ENCODE assay signal across 10 mouse cellular contexts in genomic region chr10:84967645-84968044, GRCm38 (mm10). TPM values are rescaled to one million over a fixed set of nuclear protein-coding genes. Genes with fewer than 3 reads are reported as not detected.
DNase-seq lines count a peak whose midpoint lies in the region; ATAC-seq and TF ChIP-seq lines count a peak whose summit lies in the region.
"Had no signal": no experiment of that assay in that cellular context is flagged by ENCODE, and none has a peak within 500 bp of the region (broad histone marks: within the 10 kb centered on the region; RNA-seq: fewer than 3 reads in every experiment).

No protein-coding gene starts in this region.

- H3K9me3 ChIP-seq in lung, embryonic 14.5 days (ENCODE audit: low read depth, low read length), result no peaks in the 10 kb centered on the region
- H3K9me3 ChIP-seq in hindbrain, embryonic 10.5 days, result no peaks in the 10 kb centered on the region
- H3K9me3 ChIP-seq in lung, embryonic 15.5 days, result no peaks in the 10 kb centered on the region
- H3K9me3 ChIP-seq in forebrain, embryonic 16.5 days (ENCODE audit: control insufficient read depth, low read length), result no peaks in the 10 kb centered on the region
- H3K9me3 ChIP-seq: megakaryocyte, embryonic 14.5 days had no signal

- no peak overlapping the region for H3K4me3 ChIP-seq in lung, embryonic 14.5 days (ENCODE audit: low read depth, low read length)
- no peak overlapping the region for H3K4me3 ChIP-seq in lung, adult 2 months (replicated peaks; ENCODE audit: extremely low read depth, low read depth, low read length)
- no peak overlapping the region for H3K4me3 ChIP-seq in hindbrain, embryonic 10.5 days
- no peak overlapping the region for H3K4me3 ChIP-seq in lung, embryonic 15.5 days
- no peak overlapping the region for H3K4me3 ChIP-seq in layer of hippocampus, adult 2 months
- H3K4me3 ChIP-seq in forebrain, embryonic 16.5 days (replicated peaks; ENCODE audit: low read length), result no peak overlapping the region
- H3K4me3 ChIP-seq: megakaryocyte, embryonic 14.5 days had no signal

- H3K27me3 ChIP-seq in lung, embryonic 14.5 days (ENCODE audit: insufficient read depth, low read length), result no peaks in the 10 kb centered on the region
- H3K27me3 ChIP-seq in hindbrain, embryonic 10.5 days (ENCODE audit: insufficient read depth, poor library complexity, severe bottlenecking), result no peaks in the 10 kb centered on the region
- H3K27me3 ChIP-seq in lung, embryonic 15.5 days, result no peaks in the 10 kb centered on the region
- no peaks in the 10 kb centered on the region for H3K27me3 ChIP-seq in forebrain, embryonic 16.5 days (replicated peaks; ENCODE audit: control insufficient read depth, insufficient read depth, low read length)
- H3K27me3 ChIP-seq: megakaryocyte, embryonic 14.5 days had no signal

- H3K9ac ChIP-seq in lung, embryonic 14.5 days, result no peak overlapping the region
- no peak overlapping the region for H3K9ac ChIP-seq in lung, embryonic 15.5 days
- H3K9ac ChIP-seq in forebrain, embryonic 16.5 days (replicated peaks; ENCODE audit: low read depth, low read length), result no peak overlapping the region

- H3K4me2 ChIP-seq in lung, embryonic 14.5 days, result no peak overlapping the region
- H3K4me2 ChIP-seq in lung, embryonic 15.5 days, result no peak overlapping the region
- no peak overlapping the region for H3K4me2 ChIP-seq in forebrain, embryonic 16.5 days (ENCODE audit: low read length)

- peaks cover 32% of the 10 kb centered on the region for H3K36me3 ChIP-seq in lung, embryonic 14.5 days (ENCODE audit: insufficient read depth)
- H3K36me3 ChIP-seq in hindbrain, embryonic 10.5 days, result peaks cover 50% of the 10 kb centered on the region
- H3K36me3 ChIP-seq in lung, embryonic 15.5 days, result peaks cover 28% of the 10 kb centered on the region; the same call in 1 of the 2 replicates
- peaks cover 15% of the 10 kb centered on the region for H3K36me3 ChIP-seq in forebrain, embryonic 16.5 days (ENCODE audit: control insufficient read depth, insufficient read depth)

- TF ChIP-seq POLR2A in lung, adult 2 months (IDR thresholded peaks at IDR 0.05; ENCODE audit: borderline replicate concordance, extremely low read depth, low read depth, low read length), result no peak

- peaks cover 4% of the 10 kb centered on the region; the same call in 1 of the 2 replicates for H3K4me1 ChIP-seq in lung, embryonic 14.5 days (ENCODE audit: insufficient read depth)
- H3K4me1 ChIP-seq in lung, adult 2 months (ENCODE audit: control insufficient read depth, insufficient read depth, low read length), result peaks cover 8% of the 10 kb centered on the region
- H3K4me1 ChIP-seq in hindbrain, embryonic 10.5 days (replicated peaks), result peaks cover 38% of the 10 kb centered on the region
- peaks cover 19% of the 10 kb centered on the region for H3K4me1 ChIP-seq in lung, embryonic 15.5 days
- peaks cover 26% of the 10 kb centered on the region for H3K4me1 ChIP-seq in forebrain, embryonic 16.5 days (replicated peaks; ENCODE audit: control insufficient read depth, insufficient read depth, low read length)

- DNase-seq in lung, embryonic 14.5 days, result peak; percentile 39
- no peak for DNase-seq in lung, adult 2 months
- DNase-seq in hindbrain, embryonic 10.5 days (ENCODE audit: low spot score), result peak; percentile 31
- peak; percentile 46 for DNase-seq in yolk sac, embryonic 10.5 days (ENCODE audit: low spot score)
- DNase-seq in layer of hippocampus, adult 2 months (ENCODE audit: low spot score in 2 of 2), result no peak
- no peak for DNase-seq in right cerebral cortex, postnatal 10 days (ENCODE audit: low spot score in 2 of 2)
- DNase-seq: cerebellum, adult 9-10 months had no signal

- no peak for TF ChIP-seq CTCF in lung, embryonic 14.5 days (IDR thresholded peaks at IDR 0.05; ENCODE audit: low read depth)
- TF ChIP-seq CTCF in lung, adult 2 months (IDR thresholded peaks at IDR 0.05; ENCODE audit: insufficient read depth, low read length), result no peak
- no peak for TF ChIP-seq CTCF in layer of hippocampus, adult 2 months (conservative IDR thresholded peaks at IDR 0.05)

- WGBS in lung, embryonic 14.5 days, result 18% methylated on average over 6 of the region's 6 CpGs
- WGBS in lung, adult 2 months, result 30% methylated on average over 6 of the region's 6 CpGs
- 51% methylated on average over 6 of the region's 6 CpGs for WGBS in hindbrain, embryonic 10.5 days
- WGBS in lung, embryonic 15.5 days, result 27% methylated on average over 6 of the region's 6 CpGs
- WGBS in forebrain, embryonic 16.5 days, result 58% methylated on average over 6 of the region's 6 CpGs

- no peak overlapping the region for H3K27ac ChIP-seq in lung, embryonic 14.5 days (ENCODE audit: low read depth)
- H3K27ac ChIP-seq in hindbrain, embryonic 10.5 days, result peak overlapping the region; percentile 41; the same call in 1 of the 2 replicates
- 0 out of 2 replicates have a peak overlapping the region, but pooled peaks have one; percentile 11 for H3K27ac ChIP-seq in lung, embryonic 15.5 days
- no peak overlapping the region for H3K27ac ChIP-seq in layer of hippocampus, adult 2 months
- no peak overlapping the region for H3K27ac ChIP-seq in forebrain, embryonic 16.5 days (ENCODE audit: low read length)

- ATAC-seq in lung, embryonic 14.5 days (ENCODE audit: insufficient read depth), result 0 out of 2 replicates have a peak, but pooled peaks have one; percentile 44
- no peak; the same call in 1 of the 2 replicates for ATAC-seq in lung, embryonic 15.5 days (ENCODE audit: borderline replicate concordance, extremely low read depth, low FRiP score, low TSS enrichment)
- no peak for ATAC-seq in forebrain, embryonic 16.5 days

RNA-seq across cellular contexts. Expression of gene Ric8b, which starts 50.2 kb away (rescaled TPM):
- 17.5 and 18.6 TPM in 2 replicates for polyA plus RNA-seq in lung, embryonic 14.5 days (2014; fragmentation: Nextera tagmentation; extraction: Ambion mirVana)
- polyA plus RNA-seq in lung, adult 2 months (2012; rRNA removed), result 8.5 and 12.9 TPM in 2 replicates
- 27.4 and 29.5 TPM in 2 replicates for polyA plus RNA-seq in hindbrain, embryonic 10.5 days (2016; fragmentation: Nextera tagmentation; extraction: Ambion mirVana)
- polyA plus RNA-seq in lung, embryonic 15.5 days (2015; fragmentation: Nextera tagmentation; extraction: Ambion mirVana), result 18.2 and 20.9 TPM in 2 replicates
- total RNA-seq in layer of hippocampus, adult 2 months (2021), result 10 to 100 TPM; 40.9 to 42.2 TPM
- 46.7 and 48.4 TPM in 2 replicates for polyA plus RNA-seq in forebrain, embryonic 16.5 days (2015; fragmentation: Nextera tagmentation; extraction: Ambion mirVana)

Comparison
In these comparisons a context has a peak if more than half of its experiments do, and no peak if none do; other contexts are left out.
1. DNase-seq: peak in lung, embryonic 14.5 days (single experiment), hindbrain, embryonic 10.5 days (single experiment) and yolk sac, embryonic 10.5 days (single experiment); none in lung, adult 2 months (single experiment), layer of hippocampus, adult 2 months (0 of 2) and right cerebral cortex, postnatal 10 days (0 of 2).
2. H3K27ac ChIP-seq: peak in hindbrain, embryonic 10.5 days (single experiment) and lung, embryonic 15.5 days (single experiment); none in lung, embryonic 14.5 days (single experiment), layer of hippocampus, adult 2 months (single experiment) and forebrain, embryonic 16.5 days (single experiment).